Mouse (Mus musculus) ES-Bruce4 (cell line): ENCODE results near the gene Nthl1. TPM values are rescaled to one million over a fixed set of nuclear protein-coding genes. Genes with fewer than 3 reads are reported as not detected.

ENCODE experiments used
- H3K27ac ChIP-seq: 2 replicates; pipeline ENCODE4 v1.5.1; 2012; ENCODE audit warnings: low read length, inconsistent platforms; ENCODE audit not compliant: insufficient read depth
- H3K27me3 ChIP-seq: 2 replicates; pipeline ENCODE4 v1.6.1; 2012; ENCODE audit warnings: mild to moderate bottlenecking, low read length, inconsistent platforms; ENCODE audit not compliant: control insufficient read depth, poor library complexity, insufficient read depth, severe bottlenecking
- H3K36me3 ChIP-seq: 2 replicates; pipeline ENCODE4 v1.6.1; 2012; ENCODE audit warnings: inconsistent platforms, mild to moderate bottlenecking, low read length, moderate library complexity; ENCODE audit not compliant: control insufficient read depth, poor library complexity, insufficient read depth, severe bottlenecking
- H3K4me1 ChIP-seq: one replicate; pipeline ENCODE4 v1.8.1; 2011; ENCODE audit warnings: low read length; ENCODE audit not compliant: control insufficient read depth, insufficient read depth
- H3K4me3 ChIP-seq: 2 replicates; pipeline ENCODE4 v1.5.1; 2011; ENCODE audit warnings: low read depth, mild to moderate bottlenecking, low read length
- H3K9ac ChIP-seq: 2 replicates; pipeline ENCODE4 v1.6.1; 2012; ENCODE audit warnings: low read depth, mild to moderate bottlenecking, inconsistent platforms; ENCODE audit not compliant: poor library complexity, severe bottlenecking
- H3K9me3 ChIP-seq: replicated peaks from 2 replicates; pipeline ENCODE4 v1.6.1; 2012; ENCODE audit warnings: mild to moderate bottlenecking, low read length, inconsistent platforms; ENCODE audit not compliant: control insufficient read depth, poor library complexity, insufficient read depth, severe bottlenecking
- CTCF ChIP-seq: IDR thresholded peaks from one replicate; pipeline ENCODE4 v1.8.1; 2011; ENCODE audit warnings: low read depth, low read length
- EP300 ChIP-seq: IDR thresholded peaks from 2 replicates; pipeline ENCODE4 v1.6.1; 2011; ENCODE audit warnings: low read depth, low read length; ENCODE audit not compliant: insufficient read depth
- POLR2A ChIP-seq: IDR thresholded peaks from one replicate; pipeline ENCODE4 v1.8.1; 2011; ENCODE audit warnings: low read length; ENCODE audit not compliant: insufficient read depth
- polyA plus RNA-seq: library from polyadenylated mRNA; stranded (reverse); fragments of >200 nt; gene quantifications from 2 replicates; pipeline ENCODE4 v1.2.4, GENCODE M21; 2011; ENCODE audit warnings: low read depth; ENCODE audit not compliant: missing spikeins, insufficient read depth, insufficient read length

Gene Nthl1
- polyA plus RNA-seq = 21.5 and 27.2 TPM in 2 replicates

DNA sequence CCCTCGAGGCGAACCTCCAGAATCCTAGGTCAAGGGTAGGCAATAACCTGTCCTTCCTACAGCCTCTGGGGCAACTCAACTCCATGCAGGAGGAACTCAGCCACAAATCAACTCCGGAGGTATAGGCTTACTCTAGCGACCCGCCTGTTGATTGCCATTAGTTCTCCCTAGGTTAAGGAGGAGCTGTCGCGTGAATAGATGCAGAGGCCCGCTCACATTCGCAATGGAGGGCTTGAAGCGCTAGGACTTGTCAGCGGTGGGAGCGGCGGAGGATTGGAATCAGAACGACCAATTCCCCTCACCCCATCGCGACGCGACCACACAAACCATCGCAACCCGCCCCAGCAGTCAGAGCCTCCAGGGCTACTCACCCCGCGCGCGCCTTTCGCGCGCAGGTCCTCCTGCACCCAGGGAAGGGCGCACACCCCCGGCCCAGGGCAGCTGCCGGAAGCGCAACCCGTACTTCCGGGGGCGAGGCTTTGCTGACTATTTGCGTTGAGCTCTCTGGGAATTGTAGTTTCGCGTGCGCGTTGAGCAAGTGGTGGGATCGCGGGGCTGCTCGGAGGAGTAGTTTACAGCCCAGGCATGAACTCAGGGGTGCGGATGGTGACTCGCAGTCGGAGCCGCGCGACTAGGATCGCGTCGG, at the start of gene Nthl1, which contains the start of gene Tsc2:
Nthl1 (plus strand) TSS at position 514 of the 646 bp plus-strand sequence.
Tsc2 (minus strand) TSS at position 464 of the 646 bp plus-strand sequence.
- Histone ChIP-seq H3K9ac (peak within 1 kb of the TSS; percentile 63), H3K36me3 (peaks cover 3% of the 10 kb centered on the region), H3K4me3 (peak within 1 kb of the TSS; percentile 85), H3K27ac (0 out of 2 replicates have a peak within 1 kb of the TSS, but pooled peaks have one; percentile 9), H3K9me3 (no peaks in the 10 kb centered on the region), H3K4me1 (no peaks in the 10 kb centered on the region), H3K27me3 (no peaks in the 10 kb centered on the region)
- TF ChIP-seq EP300 = no peak
- TF ChIP-seq POLR2A = peak; percentile 77

DNA sequence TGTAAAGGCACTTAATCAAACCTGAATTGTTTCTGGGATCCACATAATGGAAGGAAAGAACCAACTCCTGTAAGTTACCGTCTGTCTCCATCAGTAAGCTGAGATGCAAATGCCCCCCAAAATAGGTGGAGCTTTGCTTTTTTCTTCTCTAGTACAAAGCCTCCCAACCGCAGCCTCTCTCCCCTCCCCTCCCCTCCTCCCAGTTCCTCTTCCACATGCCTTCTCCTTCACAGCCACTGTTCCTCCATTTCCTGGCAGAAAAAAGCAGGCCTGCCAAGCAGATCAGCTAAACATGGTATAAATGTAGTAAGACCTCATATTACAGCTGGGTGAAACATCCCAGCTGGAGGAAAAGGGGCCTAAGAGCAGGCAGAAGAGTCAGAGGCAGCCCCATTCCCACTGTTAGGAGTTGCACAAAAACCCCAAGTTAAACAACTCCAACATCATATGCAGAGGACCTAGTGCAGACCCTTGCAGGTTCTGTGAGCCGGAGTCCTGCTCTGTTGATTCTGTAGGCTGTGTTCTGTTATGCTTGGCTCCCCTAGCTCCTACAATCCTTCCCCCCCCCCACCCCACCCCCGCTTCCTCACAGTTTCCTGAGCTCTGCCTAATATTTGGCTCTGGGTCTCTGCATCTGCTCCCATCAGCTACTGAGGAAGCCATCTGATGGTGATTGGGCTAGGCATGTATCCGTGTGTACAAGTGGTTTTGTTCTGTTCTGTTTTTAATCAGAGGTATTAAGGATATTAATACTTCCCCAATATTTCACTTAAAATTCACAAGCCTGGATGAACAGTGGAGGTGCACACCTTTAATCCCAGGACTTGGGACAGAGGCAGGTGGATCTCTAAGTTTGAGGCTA, 48.6 kb upstream of the Nthl1 start:
- Histone ChIP-seq H3K4me1 (no peaks in the 10 kb centered on the region), H3K27me3 (no peaks in the 10 kb centered on the region), H3K4me3 (no peak overlapping the region), H3K36me3 (no peaks in the 10 kb centered on the region), H3K9me3 (no peaks in the 10 kb centered on the region), H3K9ac (no peak overlapping the region), H3K27ac (peak overlapping the region; percentile 48)
- TF ChIP-seq POLR2A (no peak), EP300 (no peak), CTCF (no peak)

DNA sequence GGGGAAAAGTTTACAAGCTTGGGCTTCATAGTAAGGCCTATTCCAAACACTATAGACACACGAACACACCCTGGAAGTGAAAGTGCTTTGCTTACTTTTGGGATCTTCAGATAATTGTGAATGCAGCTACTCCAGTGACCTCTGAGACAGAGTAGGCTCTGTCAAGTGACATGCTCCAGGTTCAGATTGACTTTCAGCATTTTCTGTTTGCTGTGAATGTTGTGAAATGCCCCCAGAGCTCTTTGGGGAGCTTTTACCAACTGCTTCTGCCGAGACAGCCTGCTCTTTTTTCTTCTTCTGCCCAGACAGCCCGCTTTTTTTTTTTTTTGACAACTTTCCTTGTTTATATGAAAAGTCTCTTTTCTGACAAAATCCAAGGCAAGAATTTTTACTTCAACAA, 48.0 kb upstream of the Nthl1 start:
- Histone ChIP-seq H3K27me3 (no peaks in the 10 kb centered on the region), H3K27ac (no peak overlapping the region), H3K9me3 (no peaks in the 10 kb centered on the region), H3K36me3 (no peaks in the 10 kb centered on the region), H3K4me3 (no peak overlapping the region), H3K4me1 (no peaks in the 10 kb centered on the region), H3K9ac (no peak overlapping the region)
- TF ChIP-seq EP300 = no peak
- TF ChIP-seq CTCF = no peak
- no peak for TF ChIP-seq POLR2A

DNA sequence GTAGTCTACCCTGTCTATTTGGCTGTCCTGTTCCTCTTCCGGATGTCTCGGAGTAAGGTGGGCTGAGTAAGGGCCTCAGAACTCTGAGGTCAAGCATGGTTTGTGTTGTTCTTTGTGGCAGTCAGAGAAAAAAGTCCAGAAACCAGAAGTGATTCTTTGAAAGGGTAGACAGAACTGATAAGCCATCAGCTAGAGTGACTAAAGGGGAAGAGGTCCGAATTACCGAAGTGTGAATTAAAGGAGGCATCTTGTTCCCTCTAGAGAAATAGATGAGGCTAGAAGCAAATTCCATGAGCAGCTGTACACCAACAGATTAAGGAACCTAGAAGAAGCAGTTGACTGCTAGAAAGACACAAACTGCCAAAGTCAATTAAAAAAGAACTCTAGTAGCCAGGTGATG, 45.9 kb upstream of the Nthl1 start:
- H3K27ac ChIP-seq = no peak overlapping the region
- no peaks in the 10 kb centered on the region for H3K9me3 ChIP-seq
- no peak overlapping the region for H3K4me3 ChIP-seq
- no peaks in the 10 kb centered on the region for H3K36me3 ChIP-seq
- H3K27me3 ChIP-seq = no peaks in the 10 kb centered on the region
- no peaks in the 10 kb centered on the region for H3K4me1 ChIP-seq
- H3K9ac ChIP-seq = no peak overlapping the region
- TF ChIP-seq EP300 (no peak), CTCF (no peak), POLR2A (no peak)

DNA sequence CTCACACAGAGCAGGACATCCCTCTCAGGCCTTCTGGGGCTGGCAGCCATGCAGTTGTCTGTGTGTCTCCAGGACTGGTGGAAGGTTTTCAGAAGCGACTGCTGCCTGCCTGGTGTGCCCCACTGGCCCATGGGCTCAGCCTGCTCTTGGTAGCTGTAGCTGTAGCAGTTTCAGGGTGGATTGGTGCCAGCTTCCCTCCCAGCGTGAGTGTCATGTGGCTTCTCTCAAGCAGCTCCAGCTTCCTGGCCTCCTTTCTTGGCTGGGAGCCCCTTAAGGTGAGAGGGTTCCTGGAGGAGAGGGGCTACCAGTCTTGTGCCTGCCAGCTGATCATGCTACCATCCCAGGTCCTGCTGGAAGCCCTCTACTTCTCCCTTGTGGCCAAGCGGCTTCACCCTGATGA, 41.5 kb upstream of the Nthl1 start:
- no peaks in the 10 kb centered on the region for H3K27me3 ChIP-seq
- H3K27ac ChIP-seq = no peak overlapping the region
- TF ChIP-seq CTCF (no peak), POLR2A (no peak), EP300 (no peak)
- no peaks in the 10 kb centered on the region; the same call in 1 of the 2 replicates for H3K36me3 ChIP-seq
- H3K4me1 ChIP-seq = peaks cover 3% of the 10 kb centered on the region
- no peak overlapping the region for H3K9ac ChIP-seq
- no peak overlapping the region for H3K4me3 ChIP-seq
- H3K9me3 ChIP-seq = no peaks in the 10 kb centered on the region

DNA sequence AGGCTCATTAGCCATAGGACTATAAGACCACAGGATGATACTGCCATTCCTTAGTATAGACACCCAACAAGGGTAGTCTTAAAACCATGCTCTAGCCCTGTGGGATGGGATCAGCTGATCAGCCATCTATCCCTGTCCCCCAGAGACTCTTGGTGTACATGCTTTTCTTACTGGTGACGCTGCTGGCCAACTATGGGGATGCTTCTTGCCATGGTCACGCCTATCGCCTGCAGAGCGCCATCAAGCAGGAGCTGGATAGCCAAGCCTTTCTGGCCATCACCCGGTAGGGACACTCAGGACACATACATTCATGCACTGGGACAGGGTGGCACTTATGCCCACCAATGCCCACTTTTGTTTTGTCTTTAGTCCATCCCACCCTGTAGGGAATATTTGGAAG, 40.8 kb upstream of the Nthl1 start:
- Histone ChIP-seq H3K27me3 (no peaks in the 10 kb centered on the region), H3K9me3 (no peaks in the 10 kb centered on the region), H3K36me3 (peaks cover 6% of the 10 kb centered on the region; the same call in 1 of the 2 replicates), H3K4me3 (no peak overlapping the region), H3K4me1 (peaks cover 3% of the 10 kb centered on the region), H3K9ac (no peak overlapping the region), H3K27ac (no peak overlapping the region)
- TF ChIP-seq CTCF (no peak), EP300 (no peak), POLR2A (no peak)
